ENCODE assay signal across 27 mouse cellular contexts in the genomic region with DNA sequence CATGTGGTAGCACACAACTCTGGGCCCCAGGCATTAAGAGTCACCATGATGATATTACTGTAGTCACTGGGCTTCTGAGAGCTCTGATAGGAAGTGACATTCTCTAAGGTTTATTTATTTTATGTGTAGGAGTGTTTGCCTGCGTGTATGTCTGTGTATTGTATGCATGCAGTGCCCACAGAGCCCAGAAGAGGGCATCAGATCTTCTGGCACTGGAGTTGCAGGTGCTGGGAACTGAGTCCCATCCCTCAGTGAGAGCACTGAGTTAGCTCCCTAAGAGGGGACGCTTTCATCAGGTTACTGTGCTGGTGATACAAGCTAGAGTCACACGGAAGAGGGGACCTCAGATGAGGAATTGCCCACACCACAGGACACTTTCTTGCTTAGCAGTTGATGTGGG.
DNase-seq lines count a peak whose midpoint lies in the region; ATAC-seq and TF ChIP-seq lines count a peak whose summit lies in the region.
"Had no signal": no experiment of that assay in that cellular context is flagged by ENCODE, and none has a peak within 500 bp of the region (broad histone marks: within the 10 kb centered on the region; RNA-seq: fewer than 3 reads in every experiment).

No protein-coding gene starts in this region.

- no peak overlapping the region for H3K4me2 ChIP-seq in lung, embryonic 14.5 days
- no peak overlapping the region for H3K4me2 ChIP-seq in stomach, postnatal 0 days (replicated peaks; ENCODE audit: low read depth)
- H3K4me2 ChIP-seq: hindbrain, embryonic 12.5 days; kidney, embryonic 15.5 days; limb, embryonic 13.5 days; liver, embryonic 13.5 days; lung, embryonic 15.5 days; midbrain, embryonic 12.5 days; neural tube, embryonic 13.5 days had no signal

- no peak for TF ChIP-seq EP300 in heart, adult 2 months (IDR thresholded peaks at IDR 0.05; ENCODE audit: insufficient read depth, low read depth, low read length)
- TF ChIP-seq EP300 in stomach, postnatal 0 days (optimal IDR thresholded peaks at IDR 0.05), result no peak

- no peaks in the 10 kb centered on the region for H3K27me3 ChIP-seq in heart, adult 2 months (ENCODE audit: control insufficient read depth, insufficient read depth, low read length)
- 0 out of 2 replicates have a peak, but pooled peaks cover 4% of the 10 kb centered on the region for H3K27me3 ChIP-seq in lung, embryonic 14.5 days (ENCODE audit: insufficient read depth, low read length)
- peaks cover 42% of the 10 kb centered on the region for H3K27me3 ChIP-seq in G1E (ENCODE audit: insufficient read depth, low read length)
- no peaks in the 10 kb centered on the region for H3K27me3 ChIP-seq in stomach, postnatal 0 days (ENCODE audit: control insufficient read depth, insufficient read depth, low read length)
- peaks cover 22% of the 10 kb centered on the region for H3K27me3 ChIP-seq in hindbrain, embryonic 10.5 days (ENCODE audit: insufficient read depth, poor library complexity, severe bottlenecking)
- H3K27me3 ChIP-seq: kidney, embryonic 15.5 days; limb, embryonic 13.5 days; lung, embryonic 15.5 days; neural tube, embryonic 13.5 days; Patski had no signal

- 95% methylated on average over 3 of the region's 3 CpGs for WGBS in heart, adult 2 months
- WGBS in lung, embryonic 14.5 days, result 95% methylated on average over 3 of the region's 3 CpGs
- 96% methylated on average over 3 of the region's 3 CpGs for WGBS in stomach, postnatal 0 days
- 93% methylated on average over 3 of the region's 3 CpGs for WGBS in hindbrain, embryonic 10.5 days

- DNase-seq in heart, adult 2 months, result no peak
- DNase-seq in heart, postnatal 10 days, result no peak
- DNase-seq in lung, embryonic 14.5 days, result no peak
- no peak for DNase-seq in lung, postnatal 10 days
- no peak for DNase-seq in G1E (ENCODE audit: low spot score)
- no peak for DNase-seq in stomach, postnatal 0 days (ENCODE audit: low spot score)
- no peak for DNase-seq in hindbrain, embryonic 10.5 days (ENCODE audit: low spot score)
- DNase-seq in Muller cell, postnatal 12 days (ENCODE audit: inconsistent ontology term), result no peak
- DNase-seq: adrenal gland, adult 2 months; adrenal gland, postnatal 36 days; cerebellum, adult 2 months; cerebellum, postnatal 14 days; gastrocnemius, postnatal 10 days; kidney, adult 18-20 months; kidney, postnatal 25 days; liver, embryonic 13.5 days; lung, postnatal 36 days; right cerebral cortex, postnatal 4 days had no signal

- no peak overlapping the region for H3K4me3 ChIP-seq in heart, adult 2 months
- H3K4me3 ChIP-seq in lung, embryonic 14.5 days (ENCODE audit: low read depth, low read length), result no peak overlapping the region
- no peak overlapping the region for H3K4me3 ChIP-seq in G1E (ENCODE audit: low read depth, low read length)
- H3K4me3 ChIP-seq in stomach, postnatal 0 days (ENCODE audit: low read depth, low read length), result no peak overlapping the region
- no peak overlapping the region for H3K4me3 ChIP-seq in hindbrain, embryonic 10.5 days
- H3K4me3 ChIP-seq: erythroblast, embryonic 14.5 days; hindbrain, embryonic 12.5 days; kidney, embryonic 15.5 days; limb, embryonic 13.5 days; liver, embryonic 13.5 days; lung, embryonic 15.5 days; midbrain, embryonic 12.5 days; neural tube, embryonic 13.5 days had no signal

- intact Hi-C loops in heart, adult 2 months (cut with DNase I), result no loop called here
- intact Hi-C loops in heart, postnatal 10 days (cut with DNase I), result no loop called here

- no peak overlapping the region for H3K9ac ChIP-seq in heart, adult 2 months (ENCODE audit: low read depth, low read length)
- H3K9ac ChIP-seq in lung, embryonic 14.5 days, result no peak overlapping the region
- no peak overlapping the region for H3K9ac ChIP-seq in stomach, postnatal 0 days (ENCODE audit: low read length)
- H3K9ac ChIP-seq: hindbrain, embryonic 12.5 days; kidney, embryonic 15.5 days; limb, embryonic 13.5 days; liver, embryonic 13.5 days; lung, embryonic 15.5 days; midbrain, embryonic 12.5 days; neural tube, embryonic 13.5 days had no signal

- TF ChIP-seq POLR2A in heart, adult 2 months (IDR thresholded peaks at IDR 0.05; ENCODE audit: insufficient read depth, low read depth, low read length), result no peak

- H3K4me1 ChIP-seq in heart, adult 2 months (ENCODE audit: control insufficient read depth, insufficient read depth, low read length), result peaks cover 2% of the 10 kb centered on the region; the same call in 1 of the 2 replicates
- no peaks in the 10 kb centered on the region for H3K4me1 ChIP-seq in lung, embryonic 14.5 days (ENCODE audit: insufficient read depth)
- 0 out of 2 replicates have a peak, but pooled peaks cover 3% of the 10 kb centered on the region for H3K4me1 ChIP-seq in G1E (ENCODE audit: insufficient read depth, low read depth, low read length)
- H3K4me1 ChIP-seq in stomach, postnatal 0 days (replicated peaks; ENCODE audit: control insufficient read depth, insufficient read depth), result 0 out of 2 replicates have a peak, but pooled peaks cover 2% of the 10 kb centered on the region
- peaks cover 19% of the 10 kb centered on the region for H3K4me1 ChIP-seq in hindbrain, embryonic 10.5 days (replicated peaks)

- TF ChIP-seq CTCF in heart, adult 2 months (IDR thresholded peaks at IDR 0.05), result peak; percentile 8; the same call in 1 of the 2 replicates
- TF ChIP-seq CTCF in lung, embryonic 14.5 days (IDR thresholded peaks at IDR 0.05; ENCODE audit: low read depth), result peak; percentile 12; the same call in 1 of the 2 replicates
- 0 out of 2 replicates have a peak, but pooled peaks have one; percentile 3 for TF ChIP-seq CTCF in G1E (IDR thresholded peaks at IDR 0.05; ENCODE audit: low read depth, low read length)
- TF ChIP-seq CTCF in stomach, postnatal 0 days (IDR thresholded peaks at IDR 0.05; ENCODE audit: low read depth), result peak; percentile 39

- H3K27ac ChIP-seq in heart, adult 2 months, result no peak overlapping the region
- H3K27ac ChIP-seq in lung, embryonic 14.5 days (ENCODE audit: low read depth), result no peak overlapping the region
- no peak overlapping the region for H3K27ac ChIP-seq in stomach, postnatal 0 days (replicated peaks)
- no peak overlapping the region for H3K27ac ChIP-seq in hindbrain, embryonic 10.5 days
- H3K27ac ChIP-seq: hindbrain, embryonic 12.5 days; kidney, embryonic 15.5 days; limb, embryonic 13.5 days; liver, embryonic 13.5 days; lung, embryonic 15.5 days; midbrain, embryonic 12.5 days; neural tube, embryonic 13.5 days had no signal

- no peaks in the 10 kb centered on the region for H3K36me3 ChIP-seq in heart, adult 2 months (ENCODE audit: control insufficient read depth, insufficient read depth, low read length)
- H3K36me3 ChIP-seq in lung, embryonic 14.5 days (ENCODE audit: insufficient read depth), result no peaks in the 10 kb centered on the region
- no peaks in the 10 kb centered on the region for H3K36me3 ChIP-seq in G1E (replicated peaks)
- H3K36me3 ChIP-seq in stomach, postnatal 0 days (ENCODE audit: control insufficient read depth, insufficient read depth, low read length), result no peaks in the 10 kb centered on the region
- no peaks in the 10 kb centered on the region for H3K36me3 ChIP-seq in hindbrain, embryonic 10.5 days
- H3K36me3 ChIP-seq: hindbrain, embryonic 12.5 days; kidney, embryonic 15.5 days; limb, embryonic 13.5 days; liver, embryonic 13.5 days; lung, embryonic 15.5 days; midbrain, embryonic 12.5 days; neural tube, embryonic 13.5 days had no signal

- no peaks in the 10 kb centered on the region for H3K9me3 ChIP-seq in lung, embryonic 14.5 days (ENCODE audit: low read depth, low read length)
- peaks cover 13% of the 10 kb centered on the region for H3K9me3 ChIP-seq in G1E (replicated peaks)
- no peaks in the 10 kb centered on the region for H3K9me3 ChIP-seq in stomach, postnatal 0 days (ENCODE audit: control insufficient read depth, low read length)
- H3K9me3 ChIP-seq in hindbrain, embryonic 10.5 days, result no peaks in the 10 kb centered on the region
- H3K9me3 ChIP-seq: kidney, embryonic 15.5 days; liver, embryonic 13.5 days; lung, embryonic 15.5 days had no signal

- no peaks in the 10 kb centered on the region for H3K79me2 ChIP-seq in heart, adult 2 months (replicated peaks; ENCODE audit: control insufficient read depth, insufficient read depth, low read length)

- ATAC-seq in lung, embryonic 14.5 days (ENCODE audit: insufficient read depth), result no peak
- no peak for ATAC-seq in G1E (ENCODE audit: extremely low read depth, insufficient number of reproducible peaks, low FRiP score, poor library complexity, severe bottlenecking)
- ATAC-seq in stomach, postnatal 0 days (ENCODE audit: low FRiP score, low TSS enrichment), result no peak
- ATAC-seq: forebrain, embryonic 16.5 days; Patski had no signal
